Mouse (Mus musculus): Measurements from ENCODE around the gene Hoxc6. TPM values are rescaled to one million over a fixed set of nuclear protein-coding genes. Genes with fewer than 3 reads are reported as not detected.

Hoxc6 gene
- polyA plus RNA-seq, 1 experiment from 2014 or later: 3.9 TPM

- Histone ChIP-seq H3K4me3 (replicated peaks) (no peak overlapping the region), H3K9me3 (no peaks in the 10 kb centered on the region), H3K36me3 (no peaks in the 10 kb centered on the region), H3K4me1 (replicated peaks) (peaks cover 73% of the 10 kb centered on the region), H3K4me2 (peak overlapping the region; percentile 66), H3K27ac (no peak overlapping the region), H3K27me3 (peaks cover 94% of the 10 kb centered on the region), H3K9ac (replicated peaks) (no peak overlapping the region; the same call in 1 of the 2 replicates)
- 11% methylated on average over 13 of the region's 13 CpGs for WGBS
- ATAC-seq (ENCODE audit: insufficient number of reproducible peaks, insufficient read depth, low FRiP score, low TSS enrichment, low read depth): no peak
Observed at GRCm38 (mm10) chr15:103002821-103003448, 4.9 kb downstream of the Hoxc6 start.

- ATAC-seq (ENCODE audit: insufficient number of reproducible peaks, insufficient read depth, low FRiP score, low TSS enrichment, low read depth): no peak
- WGBS: under 1% methylated on average over 17 of the region's 17 CpGs
- Histone ChIP-seq H3K9ac (replicated peaks) (peak overlapping the region; percentile 27; the same call in 1 of the 2 replicates), H3K4me3 (replicated peaks) (peak overlapping the region; percentile 19), H3K36me3 (no peaks in the 10 kb centered on the region), H3K27me3 (peaks cover 94% of the 10 kb centered on the region), H3K4me2 (peak overlapping the region; percentile 45), H3K9me3 (no peaks in the 10 kb centered on the region), H3K4me1 (replicated peaks) (peaks cover 62% of the 10 kb centered on the region), H3K27ac (0 out of 2 replicates have a peak overlapping the region, but pooled peaks have one; percentile 37)
Observed at GRCm38 (mm10) chr15:103005308-103005707, 7.3 kb downstream of the Hoxc6 start.

GRCm38 (mm10) chr15:103005797-103006196 lies 7.7 kb downstream of the Hoxc6 start:
- Histone ChIP-seq H3K9ac (replicated peaks) (peak overlapping the region; percentile 27; the same call in 1 of the 2 replicates), H3K4me3 (replicated peaks) (peak overlapping the region; percentile 19), H3K36me3 (no peaks in the 10 kb centered on the region), H3K9me3 (no peaks in the 10 kb centered on the region), H3K4me2 (peak overlapping the region; percentile 45), H3K27me3 (peaks cover 94% of the 10 kb centered on the region), H3K4me1 (replicated peaks) (peaks cover 62% of the 10 kb centered on the region), H3K27ac (0 out of 2 replicates have a peak overlapping the region, but pooled peaks have one; percentile 37)
- no peak for ATAC-seq (ENCODE audit: insufficient number of reproducible peaks, insufficient read depth, low FRiP score, low TSS enrichment, low read depth)
- 3% methylated on average over 5 of the region's 5 CpGs for WGBS

- Histone ChIP-seq H3K4me1 (replicated peaks) (peaks cover 62% of the 10 kb centered on the region), H3K27ac (no peak overlapping the region), H3K9ac (replicated peaks) (0 out of 2 replicates have a peak overlapping the region, but pooled peaks have one; percentile 27), H3K9me3 (no peaks in the 10 kb centered on the region), H3K36me3 (no peaks in the 10 kb centered on the region), H3K27me3 (peaks cover 94% of the 10 kb centered on the region), H3K4me2 (peak overlapping the region; percentile 45; the same call in 1 of the 2 replicates), H3K4me3 (replicated peaks) (no peak overlapping the region)
- no peak for ATAC-seq (ENCODE audit: insufficient number of reproducible peaks, insufficient read depth, low FRiP score, low TSS enrichment, low read depth)
- WGBS: 3% methylated on average over 1 of the region's 1 CpGs
Observed at GRCm38 (mm10) chr15:103006326-103006725, 8.3 kb downstream of the Hoxc6 start.

GRCm38 (mm10) chr15:103009265-103010111 lies 11.4 kb downstream of the Hoxc6 start:
- Histone ChIP-seq H3K4me1 (replicated peaks) (peaks cover 65% of the 10 kb centered on the region), H3K4me3 (replicated peaks) (peak overlapping the region; percentile 29), H3K36me3 (no peaks in the 10 kb centered on the region), H3K4me2 (peak overlapping the region; percentile 46), H3K9me3 (no peaks in the 10 kb centered on the region), H3K9ac (replicated peaks) (peak overlapping the region; percentile 44; the same call in 1 of the 2 replicates), H3K27ac (peak overlapping the region; percentile 53), H3K27me3 (peaks cover 94% of the 10 kb centered on the region)
- WGBS: 1% methylated on average over 27 of the region's 27 CpGs
- ATAC-seq (ENCODE audit: insufficient number of reproducible peaks, insufficient read depth, low FRiP score, low TSS enrichment, low read depth): no peak

GRCm38 (mm10) chr15:103010112-103010846 lies 12.2 kb downstream of the Hoxc6 start:
- Histone ChIP-seq H3K9ac (replicated peaks) (peak overlapping the region; percentile 47), H3K36me3 (no peaks in the 10 kb centered on the region), H3K9me3 (no peaks in the 10 kb centered on the region), H3K4me1 (replicated peaks) (peaks cover 71% of the 10 kb centered on the region), H3K27me3 (peaks cover 95% of the 10 kb centered on the region), H3K27ac (peak overlapping the region; percentile 53; the same call in 1 of the 2 replicates), H3K4me3 (replicated peaks) (peak overlapping the region; percentile 29), H3K4me2 (peak overlapping the region; percentile 46)
- under 1% methylated on average over 31 of the region's 31 CpGs for WGBS
- no peak for ATAC-seq (ENCODE audit: insufficient number of reproducible peaks, insufficient read depth, low FRiP score, low TSS enrichment, low read depth)

- H3K9ac ChIP-seq (replicated peaks): peak overlapping the region; percentile 47; the same call in 1 of the 2 replicates
- 4% methylated on average over 28 of the region's 28 CpGs for WGBS
- no peak for ATAC-seq (ENCODE audit: insufficient number of reproducible peaks, insufficient read depth, low FRiP score, low TSS enrichment, low read depth)
- H3K27me3 ChIP-seq: peaks cover 95% of the 10 kb centered on the region
- no peaks in the 10 kb centered on the region for H3K9me3 ChIP-seq
- H3K27ac ChIP-seq: no peak overlapping the region
- no peaks in the 10 kb centered on the region for H3K36me3 ChIP-seq
- peak overlapping the region; percentile 29 for H3K4me3 ChIP-seq (replicated peaks)
- H3K4me2 ChIP-seq: peak overlapping the region; percentile 46
- peaks cover 70% of the 10 kb centered on the region for H3K4me1 ChIP-seq (replicated peaks)
Observed at GRCm38 (mm10) chr15:103010847-103011555, 12.9 kb downstream of the Hoxc6 start.

- Histone ChIP-seq H3K27me3 (peaks cover 96% of the 10 kb centered on the region), H3K9ac (replicated peaks) (0 out of 2 replicates have a peak overlapping the region, but pooled peaks have one; percentile 40), H3K4me3 (replicated peaks) (peak overlapping the region; percentile 19; the same call in 1 of the 2 replicates), H3K27ac (no peak overlapping the region), H3K4me1 (replicated peaks) (peaks cover 67% of the 10 kb centered on the region), H3K9me3 (no peaks in the 10 kb centered on the region), H3K36me3 (no peaks in the 10 kb centered on the region), H3K4me2 (peak overlapping the region; percentile 32)
- WGBS: 6% methylated on average over 26 of the region's 26 CpGs
- ATAC-seq (ENCODE audit: insufficient number of reproducible peaks, insufficient read depth, low FRiP score, low TSS enrichment, low read depth): no peak
Observed at GRCm38 (mm10) chr15:103011928-103012486, 13.9 kb downstream of the Hoxc6 start.

- no peaks in the 10 kb centered on the region for H3K9me3 ChIP-seq
- peak overlapping the region; percentile 34; the same call in 1 of the 2 replicates for H3K4me3 ChIP-seq (replicated peaks)
- no peak overlapping the region for H3K27ac ChIP-seq
- 5% methylated on average over 17 of the region's 17 CpGs for WGBS
- H3K27me3 ChIP-seq: peaks cover 98% of the 10 kb centered on the region
- ATAC-seq (ENCODE audit: insufficient number of reproducible peaks, insufficient read depth, low FRiP score, low TSS enrichment, low read depth): no peak
- H3K4me2 ChIP-seq: peak overlapping the region; percentile 55
- H3K9ac ChIP-seq (replicated peaks): no peak overlapping the region
- H3K4me1 ChIP-seq (replicated peaks): peaks cover 76% of the 10 kb centered on the region
- H3K36me3 ChIP-seq: no peaks in the 10 kb centered on the region
Observed at GRCm38 (mm10) chr15:103013238-103013984, 15.4 kb downstream of the Hoxc6 start.
